Mouse (Mus musculus) heart, embryonic 15.5 days (tissue): ENCODE results near the gene Spsb1. TPM values are rescaled to one million over a fixed set of nuclear protein-coding genes. Genes with fewer than 3 reads are reported as not detected.
A peak's percentile ranks its signal among the peaks of the same experiment; 100 is the strongest.

Source experiments
- ATAC-seq: fragments of 200-750 bp; cut with Nextera tagmentation; replicated peaks from 2 replicates; pipeline ENCODE4 v1.8.0; 2017; ENCODE audit warnings: low read depth, moderate TSS enrichment; ENCODE audit not compliant: insufficient number of reproducible peaks, insufficient read depth, low FRiP score
- H3K27ac ChIP-seq: fragments of 300-500 bp; sonication (generic); 2 replicates; pipeline ENCODE4 v1.5.1; 2015; ENCODE audit warnings: mild to moderate bottlenecking, inconsistent platforms
- H3K27me3 ChIP-seq: fragments of 300-500 bp; sonication (generic); 2 replicates; pipeline ENCODE4 v1.6.1; 2015; ENCODE audit warnings: inconsistent platforms
- H3K36me3 ChIP-seq: fragments of 300-500 bp; sonication (generic); 2 replicates; pipeline ENCODE4 v1.6.1; 2015; ENCODE audit warnings: mild to moderate bottlenecking, inconsistent platforms
- H3K4me1 ChIP-seq: fragments of 300-500 bp; sonication (generic); replicated peaks from 2 replicates; pipeline ENCODE4 v1.6.1; 2015; ENCODE audit warnings: inconsistent platforms
- H3K4me2 ChIP-seq: fragments of 300-500 bp; sonication (generic); 2 replicates; pipeline ENCODE4 v1.6.1; 2015; ENCODE audit warnings: inconsistent platforms, mild to moderate bottlenecking, moderate library complexity
- H3K4me3 ChIP-seq: fragments of 300-500 bp; sonication (generic); 2 replicates; pipeline ENCODE4 v1.5.1; 2015; ENCODE audit warnings: mild to moderate bottlenecking, inconsistent platforms
- H3K9ac ChIP-seq: fragments of 300-500 bp; sonication (generic); 2 replicates; pipeline ENCODE4 v1.6.1; 2015; ENCODE audit warnings: mild to moderate bottlenecking, inconsistent platforms
- H3K9me3 ChIP-seq: fragments of 300-500 bp; sonication (generic); replicated peaks from 2 replicates; pipeline ENCODE4 v1.6.1; 2016; ENCODE audit warnings: inconsistent platforms
- WGBS: fragments of 180-500 bp; shearing (Covaris S2); methylation state at CpG from one replicate; pipeline ENCODE4 v1.1.7; 2015; ENCODE audit warnings: mixed read lengths; 5-methylcytosine and 5-hydroxymethylcytosine counted together
- polyA plus RNA-seq: library from polyadenylated mRNA; unstranded; fragments of >200 nt; fragmentation: Nextera tagmentation; extraction: Ambion mirVana; gene quantifications from 2 replicates; pipeline ENCODE4 v1.2.1, GENCODE M21; 2015

Gene Spsb1
- polyA plus RNA-seq, 1 experiment from 2014 or later = 10.2 TPM

- Histone ChIP-seq H3K9me3 (no peaks in the 10 kb centered on the region), H3K27me3 (no peaks in the 10 kb centered on the region), H3K4me1 (peaks cover 43% of the 10 kb centered on the region), H3K4me2 (no peak overlapping the region), H3K4me3 (no peak overlapping the region), H3K27ac (0 out of 2 replicates have a peak overlapping the region, but pooled peaks have one; percentile 24), H3K36me3 (0 out of 2 replicates have a peak, but pooled peaks cover 4% of the 10 kb centered on the region), H3K9ac (no peak overlapping the region)
- ATAC-seq = no peak
- 87% methylated on average over 7 of the region's 7 CpGs for WGBS
These were observed 41.1 kb upstream of the Spsb1 start for GRCm38 (mm10) chr4:149995911-149996310.

- Histone ChIP-seq H3K4me3 (no peak overlapping the region), H3K27me3 (no peaks in the 10 kb centered on the region), H3K9ac (no peak overlapping the region), H3K27ac (no peak overlapping the region), H3K36me3 (0 out of 2 replicates have a peak, but pooled peaks cover 4% of the 10 kb centered on the region), H3K4me2 (no peak overlapping the region), H3K4me1 (peaks cover 42% of the 10 kb centered on the region), H3K9me3 (no peaks in the 10 kb centered on the region)
- 92% methylated on average over 10 of the region's 10 CpGs for WGBS
- ATAC-seq = no peak
These were observed 39.4 kb upstream of the Spsb1 start for GRCm38 (mm10) chr4:149994218-149994617.

- Histone ChIP-seq H3K27ac (no peak overlapping the region), H3K4me1 (peaks cover 43% of the 10 kb centered on the region), H3K27me3 (no peaks in the 10 kb centered on the region), H3K36me3 (0 out of 2 replicates have a peak, but pooled peaks cover 4% of the 10 kb centered on the region), H3K9ac (no peak overlapping the region), H3K4me3 (no peak overlapping the region), H3K4me2 (no peak overlapping the region), H3K9me3 (no peaks in the 10 kb centered on the region)
- ATAC-seq = no peak
- WGBS = 91% methylated on average over 8 of the region's 8 CpGs
These were observed 37.8 kb upstream of the Spsb1 start for GRCm38 (mm10) chr4:149992670-149993032.

GRCm38 (mm10) chr4:149991755-149992669, 37.2 kb upstream of the Spsb1 start:
- Histone ChIP-seq H3K27ac (no peak overlapping the region), H3K9me3 (no peaks in the 10 kb centered on the region), H3K27me3 (no peaks in the 10 kb centered on the region), H3K9ac (no peak overlapping the region), H3K4me1 (peaks cover 43% of the 10 kb centered on the region), H3K4me3 (no peak overlapping the region), H3K4me2 (no peak overlapping the region), H3K36me3 (0 out of 2 replicates have a peak, but pooled peaks cover 4% of the 10 kb centered on the region)
- ATAC-seq = no peak
- WGBS = 83% methylated on average over 13 of the region's 13 CpGs

GRCm38 (mm10) chr4:149990954-149991633, 36.3 kb upstream of the Spsb1 start:
- H3K9ac ChIP-seq = 0 out of 2 replicates have a peak overlapping the region, but pooled peaks have one; percentile 19
- ATAC-seq = no peak; the same call in 1 of the 2 replicates
- H3K27ac ChIP-seq = peak overlapping the region; percentile 58

GRCm38 (mm10) chr4:149990212-149990953, 35.5 kb upstream of the Spsb1 start:
- 0 out of 2 replicates have a peak overlapping the region, but pooled peaks have one; percentile 19 for H3K9ac ChIP-seq
- peaks cover 34% of the 10 kb centered on the region for H3K4me1 ChIP-seq
- H3K27ac ChIP-seq = peak overlapping the region; percentile 58
- H3K27me3 ChIP-seq = no peaks in the 10 kb centered on the region
- 0 out of 2 replicates have a peak, but pooled peaks cover 4% of the 10 kb centered on the region for H3K36me3 ChIP-seq
- WGBS = 22% methylated on average over 8 of the region's 8 CpGs
- H3K4me3 ChIP-seq = no peak overlapping the region
- peak overlapping the region; percentile 20; the same call in 1 of the 2 replicates for H3K4me2 ChIP-seq
- no peak; the same call in 1 of the 2 replicates for ATAC-seq
- no peaks in the 10 kb centered on the region for H3K9me3 ChIP-seq

More at GRCm38 (mm10) chr4:149990954-149991633, 36.3 kb upstream of the Spsb1 start:
- 41% methylated on average over 9 of the region's 9 CpGs for WGBS
- 0 out of 2 replicates have a peak, but pooled peaks cover 4% of the 10 kb centered on the region for H3K36me3 ChIP-seq
- H3K27me3 ChIP-seq = no peaks in the 10 kb centered on the region
- H3K4me1 ChIP-seq = peaks cover 35% of the 10 kb centered on the region
- peak overlapping the region; percentile 20; the same call in 1 of the 2 replicates for H3K4me2 ChIP-seq
- H3K4me3 ChIP-seq = no peak overlapping the region
- H3K9me3 ChIP-seq = no peaks in the 10 kb centered on the region

- H3K9ac ChIP-seq = peak overlapping the region; percentile 44
- H3K27ac ChIP-seq = peak overlapping the region; percentile 36
- peak overlapping the region; percentile 37 for H3K4me3 ChIP-seq
- H3K27me3 ChIP-seq = no peaks in the 10 kb centered on the region
- H3K4me2 ChIP-seq = peak overlapping the region; percentile 69
- H3K4me1 ChIP-seq = peaks cover 34% of the 10 kb centered on the region
- WGBS = 5% methylated on average over 21 of the region's 21 CpGs
- ATAC-seq = peak; percentile 81
- 0 out of 2 replicates have a peak, but pooled peaks cover 1% of the 10 kb centered on the region for H3K36me3 ChIP-seq
- H3K9me3 ChIP-seq = no peaks in the 10 kb centered on the region
These were observed 34.2 kb upstream of the Spsb1 start for GRCm38 (mm10) chr4:149988931-149989556.

- H3K4me2 ChIP-seq = peak overlapping the region; percentile 69
- peaks cover 29% of the 10 kb centered on the region for H3K4me1 ChIP-seq
- H3K9ac ChIP-seq = no peak overlapping the region
- H3K9me3 ChIP-seq = no peaks in the 10 kb centered on the region
- 73% methylated on average over 6 of the region's 6 CpGs for WGBS
- ATAC-seq = no peak
- H3K27ac ChIP-seq = peak overlapping the region; percentile 36
- no peaks in the 10 kb centered on the region for H3K27me3 ChIP-seq
- H3K4me3 ChIP-seq = peak overlapping the region; percentile 37; the same call in 1 of the 2 replicates
- no peaks in the 10 kb centered on the region for H3K36me3 ChIP-seq
These were observed 33.5 kb upstream of the Spsb1 start for GRCm38 (mm10) chr4:149988301-149988700.

- Histone ChIP-seq H3K4me2 (no peak overlapping the region), H3K9ac (no peak overlapping the region), H3K27ac (no peak overlapping the region), H3K4me3 (no peak overlapping the region), H3K4me1 (peaks cover 29% of the 10 kb centered on the region), H3K27me3 (no peaks in the 10 kb centered on the region), H3K9me3 (no peaks in the 10 kb centered on the region), H3K36me3 (peaks cover 3% of the 10 kb centered on the region; the same call in 1 of the 2 replicates)
- WGBS = 79% methylated on average over 10 of the region's 10 CpGs
- ATAC-seq = no peak
These were observed 32.0 kb upstream of the Spsb1 start for GRCm38 (mm10) chr4:149986671-149987417.
